Mouse (Mus musculus): ENCODE measurements at regions not wholly inside any gene's neighbourhood (a gene's known extent, or its start where the extent isn't known, plus 50 kb on each side); places are given as distances from the start of the nearest gene placed in this dataset.

DNA sequence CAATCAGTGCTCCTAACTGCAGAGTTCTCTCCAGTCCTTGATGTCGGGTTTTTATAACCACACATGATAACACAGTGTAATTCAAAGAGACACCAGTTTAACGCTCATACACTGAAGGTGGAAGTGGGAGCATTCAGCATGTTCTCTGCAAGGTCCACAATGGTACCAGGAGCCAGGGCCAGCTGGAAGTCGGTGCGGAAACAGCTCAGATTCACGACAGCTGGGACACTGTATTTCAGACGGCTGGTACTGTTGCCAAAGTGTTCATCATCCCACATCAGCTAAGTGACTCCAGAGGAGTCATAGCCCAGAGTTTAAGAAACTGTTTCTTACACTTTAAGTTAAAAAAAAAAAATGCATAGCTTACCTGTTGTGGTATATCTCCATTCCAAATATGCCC lies 391.2 kb downstream of the Cdh26 start:
- POLR2A ChIA-PET, result no interaction called here
- CTCF ChIA-PET, result interaction anchor here in 1 of 4 experiments (0.6 kb wide), 1 partner anchor 388 kb away, joined by 3 read pairs; no protein-coding TSS in a partner anchor

DNA sequence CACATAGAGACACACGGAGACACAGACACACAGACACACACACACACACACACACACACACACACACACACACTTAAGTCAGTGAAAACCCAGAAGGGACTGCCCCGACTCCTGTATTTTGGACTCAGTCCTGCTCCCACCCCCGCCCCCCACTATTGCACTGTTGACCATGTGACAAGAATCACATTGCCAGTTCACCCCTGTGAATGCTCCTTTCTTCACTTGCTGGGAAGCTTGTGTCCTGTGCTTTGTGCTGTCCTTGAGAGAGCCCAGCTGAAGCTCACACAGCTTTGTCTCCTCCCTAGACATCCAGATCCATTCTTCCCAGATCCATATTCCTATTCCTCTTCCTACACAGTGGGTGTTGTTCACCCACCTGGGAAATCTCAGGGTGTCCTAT lies 400.0 kb downstream of the Cdh26 start:
- CTCF ChIA-PET, result interaction anchor here in 1 of 4 experiments (0.6 kb wide), 1 partner anchor 69 kb away, joined by 3 read pairs; no protein-coding TSS in a partner anchor
- POLR2A ChIA-PET, result interaction anchor here in 2 of 4 experiments (0.7 to 1.6 kb wide), 2 partner anchors 11 to 197 kb away, joined by 4 to 5 read pairs; no protein-coding TSS in a partner anchor

- CTCF ChIA-PET, result no interaction called here
- POLR2A ChIA-PET, result no interaction called here
These were observed 404.7 kb downstream of the Cdh26 start for GRCm38 (mm10) chr2:178834986-178835385.

DNA sequence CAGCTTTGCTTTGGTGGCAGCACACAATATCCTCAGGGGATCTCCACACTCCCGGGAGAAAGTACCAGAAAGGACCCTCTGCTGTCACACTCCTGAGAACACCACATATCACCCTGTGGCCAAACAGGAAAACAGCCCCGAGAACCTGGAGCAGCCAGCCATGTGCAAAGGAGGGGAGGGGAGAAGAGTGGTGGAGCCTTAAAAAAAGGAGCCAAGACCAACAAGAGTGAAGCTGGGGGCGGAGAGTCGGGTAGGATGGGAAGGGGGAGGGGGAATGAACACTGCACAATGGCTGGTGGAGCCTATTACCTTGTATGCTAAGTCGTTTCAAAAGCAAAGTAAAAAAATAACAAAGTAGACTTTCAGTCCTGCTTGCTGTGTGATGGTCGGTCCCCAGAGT lies 408.2 kb downstream of the Cdh26 start:
- POLR2A ChIA-PET, result no interaction called here

GRCm38 (mm10) chr2:178840975-178841374 lies 410.6 kb downstream of the Cdh26 start:
- POLR2A ChIA-PET, result no interaction called here
- CTCF ChIA-PET, result no interaction called here

More for the DNA sequence above, 408.2 kb downstream of the Cdh26 start:
- CTCF ChIA-PET, result no interaction called here

DNA sequence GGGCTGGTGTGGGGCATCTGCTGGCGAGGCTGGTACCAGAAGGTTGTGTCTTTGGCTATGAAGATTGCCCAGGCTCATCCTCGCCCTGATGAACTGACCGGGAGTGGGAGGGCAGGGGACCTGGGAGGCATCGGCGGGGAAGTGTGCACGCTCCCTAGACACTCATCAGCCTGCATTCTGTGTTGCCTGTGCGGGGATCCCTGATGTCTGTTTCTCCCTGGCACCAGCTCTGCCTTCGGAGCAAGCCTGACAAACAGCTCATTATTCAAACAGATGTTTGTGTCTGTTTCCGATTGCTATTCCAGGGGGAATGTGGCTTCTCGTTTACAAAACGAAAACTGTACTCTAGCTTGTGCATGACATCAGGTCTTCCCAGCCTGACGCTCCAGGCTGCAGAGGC lies 412.3 kb downstream of the Cdh26 start:
- ChIA-PET POLR2A (interaction anchor here in 1 of 4 experiments (0.6 kb wide), 1 partner anchor 826 kb away, joined by 3 read pairs; no protein-coding TSS in a partner anchor), CTCF (no interaction called here)

DNA sequence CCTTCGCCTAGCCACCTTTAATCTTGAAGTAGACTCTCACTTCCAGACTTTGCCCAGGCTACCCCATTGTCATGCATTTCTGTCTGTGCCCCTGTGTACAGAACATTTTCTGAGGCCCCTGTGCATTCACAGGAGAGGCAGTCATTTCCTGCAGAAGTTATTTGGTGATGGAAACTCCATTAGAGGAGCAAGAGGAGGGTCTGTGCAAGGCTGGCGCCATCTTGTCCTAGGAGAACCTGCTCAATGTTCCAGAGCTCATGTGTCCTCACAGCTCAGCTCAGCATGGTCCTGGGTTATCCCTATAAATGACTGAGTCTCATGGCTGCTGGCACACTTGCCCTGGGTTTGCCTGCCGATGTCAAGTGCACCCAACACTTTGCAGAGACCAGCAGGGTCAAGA lies 413.1 kb downstream of the Cdh26 start:
- CTCF ChIA-PET, result interaction anchor here in 1 of 4 experiments (0.7 kb wide), 1 partner anchor 58 kb away, joined by 4 read pairs; no protein-coding TSS in a partner anchor
- POLR2A ChIA-PET, result interaction anchor here in 1 of 4 experiments (0.6 kb wide), 1 partner anchor 825 kb away, joined by 3 read pairs; no protein-coding TSS in a partner anchor

GRCm38 (mm10) chr2:178844561-178844960 lies 414.2 kb downstream of the Cdh26 start:
- POLR2A ChIA-PET, result no interaction called here
- CTCF ChIA-PET, result no interaction called here

- ChIA-PET POLR2A (no interaction called here), CTCF (interaction anchor here in 1 of 4 experiments (0.5 kb wide), 1 partner anchor 19 kb away, joined by 11 read pairs; no protein-coding TSS in a partner anchor)
These were observed 420.0 kb downstream of the Cdh26 start for GRCm38 (mm10) chr2:178850320-178850719.

DNA sequence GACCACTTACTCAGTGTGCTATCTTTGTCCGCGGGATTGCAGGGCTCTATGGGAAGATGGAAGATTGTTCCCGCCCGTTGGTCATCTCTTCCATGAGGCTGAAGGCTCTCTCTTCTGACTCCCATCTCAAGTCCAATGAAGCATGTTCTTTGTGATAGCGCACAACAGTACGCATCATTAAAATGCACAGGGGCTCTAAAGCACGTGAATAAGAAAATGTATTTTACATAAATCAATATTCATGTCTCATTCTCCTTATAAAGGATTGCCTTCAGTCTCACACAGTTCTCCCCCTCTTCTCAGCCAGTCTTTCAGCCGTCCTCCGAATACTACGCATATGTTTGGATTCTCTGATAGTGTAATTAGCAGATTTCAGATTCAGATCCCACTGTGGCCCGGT lies 420.4 kb downstream of the Cdh26 start:
- ChIA-PET CTCF (no interaction called here), POLR2A (no interaction called here)

DNA sequence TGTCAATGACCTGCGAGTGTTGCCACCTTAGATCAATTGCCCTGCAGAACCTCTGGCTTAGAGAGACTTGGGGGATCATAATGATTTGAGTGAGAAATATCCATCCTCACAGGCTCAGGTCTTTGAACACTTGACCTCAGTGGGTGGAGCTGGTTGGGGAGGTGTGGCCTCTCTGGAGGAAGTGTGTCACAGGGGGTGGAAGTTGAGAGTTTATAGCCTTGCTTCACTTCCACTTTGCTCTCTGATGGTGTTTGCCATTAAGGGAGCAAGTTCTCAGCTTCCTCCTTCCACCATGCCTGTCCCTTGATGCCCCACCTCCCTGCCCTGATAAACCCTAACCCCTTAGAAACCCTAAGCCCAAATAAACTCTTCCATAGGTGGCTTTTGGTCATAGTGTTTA lies 423.7 kb downstream of the Cdh26 start:
- ChIA-PET POLR2A (no interaction called here), CTCF (no interaction called here)

DNA sequence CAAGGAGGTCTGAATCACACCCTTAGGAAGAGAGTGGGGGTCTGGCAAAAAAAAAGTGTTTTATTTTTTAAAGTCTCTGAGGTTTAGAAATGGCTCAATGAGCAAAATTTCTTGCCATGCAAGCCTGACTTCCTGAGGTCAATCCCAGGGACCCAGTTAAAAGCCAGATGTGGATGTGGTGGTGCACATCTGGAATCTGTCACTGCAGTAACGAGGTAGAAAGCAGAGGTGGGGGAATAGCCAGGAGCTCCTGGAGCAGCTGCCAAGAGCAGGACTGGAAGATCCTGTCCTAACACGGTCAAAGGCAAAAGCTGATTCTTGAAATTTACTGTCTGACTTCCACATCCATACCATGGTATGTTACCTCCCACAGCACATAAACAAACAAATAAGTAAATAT lies 424.4 kb downstream of the Cdh26 start:
- CTCF ChIA-PET, result no interaction called here
- POLR2A ChIA-PET, result no interaction called here

- ChIA-PET CTCF (no interaction called here), POLR2A (interaction anchor here in 1 of 4 experiments (0.7 kb wide), 1 partner anchor 57 kb away, joined by 3 read pairs; no protein-coding TSS in a partner anchor)
These were observed 432.3 kb downstream of the Cdh26 start for GRCm38 (mm10) chr2:178862620-178863019.

DNA sequence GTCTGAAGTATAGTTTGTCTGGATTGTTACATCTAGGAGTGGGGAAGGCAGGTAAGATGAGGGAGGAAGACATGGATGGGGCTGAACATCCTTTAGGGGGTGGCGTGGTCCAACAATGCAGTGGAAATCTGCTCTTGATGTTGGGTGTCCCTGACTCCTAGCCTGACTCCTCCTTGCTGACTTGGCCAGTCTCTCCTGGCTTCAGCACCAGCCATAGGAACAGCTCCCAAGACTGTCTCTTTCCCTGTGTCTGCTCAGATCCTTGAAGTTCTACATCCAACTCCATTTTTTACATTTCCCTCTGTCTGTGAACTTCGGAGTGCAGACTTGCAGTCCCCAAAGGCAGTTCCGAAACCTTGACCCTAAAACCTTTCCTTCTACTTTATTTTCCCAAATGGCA lies 436.8 kb downstream of the Cdh26 start:
- ChIA-PET POLR2A (interaction anchor here in 2 of 4 experiments (0.6 kb wide), 2 partner anchors 115 to 569 kb away, joined by 3 read pairs; no protein-coding TSS in a partner anchor), CTCF (interaction anchor here in 3 of 4 experiments (0.7 to 1.0 kb wide), 3 partner anchors 51 to 360 kb away, joined by 3 read pairs; no protein-coding TSS in a partner anchor)

GRCm38 (mm10) chr2:178869160-178869559 lies 438.8 kb downstream of the Cdh26 start:
- ChIA-PET POLR2A (no interaction called here), CTCF (interaction anchor here in 1 of 4 experiments (0.6 kb wide), 1 partner anchor 119 kb away, joined by 6 read pairs; no protein-coding TSS in a partner anchor)

DNA sequence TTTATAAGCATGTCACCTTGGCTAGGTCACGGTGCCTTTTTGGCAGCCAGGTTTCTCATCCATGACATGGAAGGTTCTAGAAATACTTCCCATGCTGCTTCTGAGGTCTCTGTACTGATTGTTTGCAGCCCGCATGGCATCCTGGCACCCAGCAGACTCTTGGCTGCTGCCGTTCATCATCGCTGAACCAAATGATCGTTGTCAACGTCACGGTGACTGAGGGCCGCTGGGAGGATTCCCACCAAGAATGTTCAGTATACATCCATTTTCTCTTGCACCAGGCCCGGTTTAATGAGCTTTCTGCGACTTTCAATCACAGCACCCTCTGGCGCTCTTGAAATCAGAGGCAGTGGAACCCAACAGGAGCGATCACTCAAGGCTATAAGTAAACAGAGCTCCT lies 448.1 kb downstream of the Cdh26 start:
- POLR2A ChIA-PET, result no interaction called here
- CTCF ChIA-PET, result interaction anchor here in 1 of 4 experiments (0.9 kb wide), 1 partner anchor 303 kb away, joined by 3 read pairs; no protein-coding TSS in a partner anchor

DNA sequence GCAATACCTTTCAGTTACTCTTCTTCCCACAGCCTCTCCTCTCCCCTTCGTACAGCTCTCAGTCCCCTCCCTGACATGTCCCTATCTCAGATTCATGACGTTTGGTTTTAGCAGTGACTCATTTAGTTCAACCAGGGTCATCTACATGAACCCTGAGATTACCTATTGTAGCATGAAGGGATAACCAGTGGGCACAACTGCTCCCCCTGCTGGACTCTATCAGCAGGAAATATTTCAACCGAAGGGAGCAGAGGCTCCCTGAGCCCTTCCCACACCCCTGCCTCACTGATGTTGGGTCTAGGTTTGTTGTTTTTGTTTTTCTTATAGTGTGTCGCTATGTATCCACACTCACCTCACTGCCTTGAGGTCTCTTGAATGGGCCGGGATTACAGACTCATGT lies 455.4 kb downstream of the Cdh26 start:
- ChIA-PET CTCF (interaction anchor here in 3 of 4 experiments (0.6 to 0.9 kb wide), 4 partner anchors 127 to 378 kb away, joined by 3 to 6 read pairs (median 4); no protein-coding TSS in a partner anchor), POLR2A (no interaction called here)

- CTCF ChIA-PET, result no interaction called here
These were observed 458.4 kb downstream of the Cdh26 start for GRCm38 (mm10) chr2:178888704-178889103.

DNA sequence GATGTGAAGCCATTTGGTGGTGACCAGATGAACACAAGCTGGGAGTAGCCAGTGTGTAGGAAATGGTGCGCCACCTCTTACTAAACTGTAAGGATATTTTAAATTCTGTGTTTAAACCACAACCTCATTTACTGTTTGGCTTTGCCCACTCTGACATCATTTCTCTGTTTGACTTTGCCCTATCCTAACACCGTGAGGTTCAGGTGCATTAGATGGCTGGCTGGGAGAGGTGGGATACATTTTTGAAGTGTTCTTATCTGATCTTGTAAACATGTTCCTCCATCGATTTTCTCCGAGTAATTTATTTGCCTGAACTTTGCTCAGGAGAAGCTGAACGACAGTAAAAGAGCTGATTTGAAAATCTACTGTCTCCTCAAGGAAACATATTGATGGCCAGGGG lies 472.1 kb downstream of the Cdh26 start:
- CTCF ChIA-PET, result no interaction called here
- POLR2A ChIA-PET, result no interaction called here

More at GRCm38 (mm10) chr2:178888704-178889103, 458.4 kb downstream of the Cdh26 start:
- POLR2A ChIA-PET, result interaction anchor here in 1 of 4 experiments (0.9 kb wide), 1 partner anchor 16 kb away, joined by 3 read pairs; no protein-coding TSS in a partner anchor

DNA sequence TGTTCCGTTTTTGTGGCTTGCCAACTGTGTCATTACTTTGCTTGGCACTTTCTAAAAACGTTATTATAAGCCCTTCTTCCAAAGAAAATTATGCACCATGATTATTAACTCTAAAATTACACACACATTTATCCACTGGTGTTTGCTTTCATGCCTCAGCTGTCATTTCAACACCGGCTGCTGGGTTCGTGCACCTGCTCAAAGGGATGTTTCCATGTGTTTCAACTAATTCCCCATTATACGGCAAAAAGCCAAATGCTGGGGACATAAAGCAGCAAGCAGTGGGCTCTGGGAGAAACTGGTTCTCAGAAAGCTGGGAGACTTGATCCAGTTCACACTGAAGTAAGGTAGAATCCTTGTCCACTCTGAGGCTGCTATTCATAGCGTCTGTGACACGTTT lies 479.0 kb downstream of the Cdh26 start:
- CTCF ChIA-PET, result interaction anchor here in 1 of 4 experiments (0.7 kb wide), 1 partner anchor 801 kb away, joined by 3 read pairs; no protein-coding TSS in a partner anchor
- POLR2A ChIA-PET, result no interaction called here

GRCm38 (mm10) chr2:178911646-178912045 lies 481.3 kb downstream of the Cdh26 start:
- CTCF ChIA-PET, result no interaction called here
- POLR2A ChIA-PET, result no interaction called here

Measured in embryonic stem cell, embryonic (primary cell).